20 mouse cellular contexts compared by ENCODE assay signal in the genomic region with DNA sequence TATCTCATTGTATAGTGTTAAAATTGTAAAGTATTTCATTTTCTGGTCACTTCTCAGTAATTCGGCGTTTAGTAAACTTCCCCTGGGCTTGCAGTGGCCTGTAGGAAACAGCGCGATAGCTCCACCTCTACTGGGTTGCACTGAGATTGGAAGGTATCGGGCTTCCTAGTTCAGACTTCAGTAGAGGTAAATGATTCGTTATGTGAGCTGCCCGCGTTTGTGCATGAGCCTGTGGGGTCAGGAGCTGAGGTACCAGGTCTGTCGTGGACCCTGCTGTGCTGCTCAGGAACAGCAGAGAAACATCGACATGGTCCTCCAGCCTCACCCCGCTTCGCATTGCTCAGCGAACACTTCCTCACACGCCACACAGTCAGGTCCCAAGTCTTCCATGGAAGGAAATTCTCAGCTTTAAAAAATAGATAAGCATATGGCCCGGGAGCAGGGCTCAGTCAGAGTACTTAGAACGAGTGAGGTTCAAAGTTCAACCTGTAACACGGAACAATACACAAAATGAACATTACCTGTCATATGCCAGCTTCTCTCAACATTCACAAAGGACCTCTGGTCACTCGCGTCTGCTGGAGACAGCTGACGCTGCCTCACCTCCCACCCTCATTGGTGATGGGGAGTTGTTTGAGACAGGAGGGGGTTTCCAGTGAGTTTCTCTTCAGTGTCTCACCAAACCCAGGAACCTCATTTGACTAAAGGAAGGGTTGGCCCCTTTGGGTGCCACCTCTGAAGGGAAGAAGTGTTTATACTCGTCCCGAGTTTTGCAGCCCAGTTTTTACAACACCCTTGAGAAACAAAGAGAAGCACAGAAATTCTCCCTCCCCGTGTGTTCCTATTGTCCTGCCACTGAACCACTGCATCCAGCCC. TPM values are rescaled to one million over a fixed set of nuclear protein-coding genes. Genes with fewer than 3 reads are reported as not detected.
A peak's percentile ranks its signal among the peaks of the same experiment; 100 is the strongest.
DNase-seq lines count a peak whose midpoint lies in the region; ATAC-seq and TF ChIP-seq lines count a peak whose summit lies in the region.
"Had no signal": no experiment of that assay in that cellular context is flagged by ENCODE, and none has a peak within 500 bp of the region (broad histone marks: within the 10 kb centered on the region; RNA-seq: fewer than 3 reads in every experiment).

No protein-coding gene starts in this region.

- WGBS in midbrain, embryonic 10.5 days: 81% methylated on average over 23 of the region's 23 CpGs
- WGBS in midbrain, embryonic 15.5 days: 78% methylated on average over 23 of the region's 23 CpGs
- 62% methylated on average over 23 of the region's 23 CpGs for WGBS in stomach, postnatal 0 days
- WGBS in forebrain, postnatal 0 days: 79% methylated on average over 23 of the region's 23 CpGs

- H3K9ac ChIP-seq in midbrain, embryonic 15.5 days: no peak overlapping the region
- no peak overlapping the region for H3K9ac ChIP-seq in stomach, postnatal 0 days (ENCODE audit: low read length)
- H3K9ac ChIP-seq in forebrain, postnatal 0 days: no peak overlapping the region
- H3K9ac ChIP-seq: forebrain, embryonic 12.5 days; hindbrain, embryonic 14.5 days had no signal

- no peak for TF ChIP-seq EP300 in stomach, postnatal 0 days (optimal IDR thresholded peaks at IDR 0.05)

- intact Hi-C loops in heart, postnatal 14 days (cut with DNase I): no loop called here

- peaks cover under 1% of the 10 kb centered on the region; the same call in 1 of the 2 replicates for H3K4me1 ChIP-seq in midbrain, embryonic 10.5 days
- peaks cover 3% of the 10 kb centered on the region; the same call in 1 of the 2 replicates for H3K4me1 ChIP-seq in midbrain, embryonic 15.5 days
- no peaks in the 10 kb centered on the region for H3K4me1 ChIP-seq in brown adipose tissue, adult 24 weeks (ENCODE audit: control insufficient read depth, insufficient read depth, insufficient read length, low read length)
- no peaks in the 10 kb centered on the region for H3K4me1 ChIP-seq in stomach, postnatal 0 days (replicated peaks; ENCODE audit: control insufficient read depth, insufficient read depth)
- no peaks in the 10 kb centered on the region; the same call in 1 of the 2 replicates for H3K4me1 ChIP-seq in forebrain, postnatal 0 days (ENCODE audit: insufficient read depth)

- H3K36me3 ChIP-seq in midbrain, embryonic 10.5 days: no peaks in the 10 kb centered on the region
- H3K36me3 ChIP-seq in midbrain, embryonic 15.5 days (replicated peaks): no peaks in the 10 kb centered on the region
- no peaks in the 10 kb centered on the region for H3K36me3 ChIP-seq in stomach, postnatal 0 days (ENCODE audit: control insufficient read depth, insufficient read depth, low read length)
- no peaks in the 10 kb centered on the region for H3K36me3 ChIP-seq in forebrain, postnatal 0 days (ENCODE audit: insufficient read depth)
- H3K36me3 ChIP-seq: forebrain, embryonic 12.5 days had no signal

- DNase-seq in midbrain, embryonic 10.5 days (ENCODE audit: low spot score): peak; percentile 9
- DNase-seq in skeletal muscle tissue, adult 2 months (ENCODE audit: low read depth, low spot score): peak; percentile 40
- DNase-seq in stomach, postnatal 0 days (ENCODE audit: low spot score): peak; percentile 44
- no peak for DNase-seq in forebrain, postnatal 0 days
- no peak for DNase-seq in heart, postnatal 14 days
- DNase-seq: cerebellum, postnatal 10 days; gastrocnemius, postnatal 25 days; kidney, adult 8-10 months; layer of hippocampus, postnatal 36 days; thymus, postnatal 36 days had no signal

- 0 out of 2 replicates have a peak, but pooled peaks cover 9% of the 10 kb centered on the region for H3K27me3 ChIP-seq in midbrain, embryonic 10.5 days (ENCODE audit: low read depth, poor library complexity, severe bottlenecking)
- H3K27me3 ChIP-seq in midbrain, embryonic 15.5 days (replicated peaks): no peaks in the 10 kb centered on the region
- H3K27me3 ChIP-seq in stomach, postnatal 0 days (ENCODE audit: control insufficient read depth, insufficient read depth, low read length): no peaks in the 10 kb centered on the region
- H3K27me3 ChIP-seq in forebrain, postnatal 0 days (ENCODE audit: insufficient read depth, low read length): no peaks in the 10 kb centered on the region

- no peak for TF ChIP-seq CTCF in stomach, postnatal 0 days (IDR thresholded peaks at IDR 0.05; ENCODE audit: low read depth)
- TF ChIP-seq CTCF in forebrain, postnatal 0 days (IDR thresholded peaks at IDR 0.05; ENCODE audit: low read depth): no peak

- H3K9me3 ChIP-seq in midbrain, embryonic 10.5 days (replicated peaks): no peaks in the 10 kb centered on the region
- no peaks in the 10 kb centered on the region for H3K9me3 ChIP-seq in midbrain, embryonic 15.5 days
- no peaks in the 10 kb centered on the region for H3K9me3 ChIP-seq in stomach, postnatal 0 days (ENCODE audit: control insufficient read depth, low read length)
- no peaks in the 10 kb centered on the region for H3K9me3 ChIP-seq in forebrain, postnatal 0 days (ENCODE audit: low read length)
- H3K9me3 ChIP-seq: forebrain, embryonic 12.5 days had no signal

- H3K4me2 ChIP-seq in midbrain, embryonic 15.5 days: no peak overlapping the region
- no peak overlapping the region for H3K4me2 ChIP-seq in stomach, postnatal 0 days (replicated peaks; ENCODE audit: low read depth)
- no peak overlapping the region for H3K4me2 ChIP-seq in forebrain, postnatal 0 days (ENCODE audit: low read depth)
- H3K4me2 ChIP-seq: forebrain, embryonic 12.5 days; hindbrain, embryonic 14.5 days had no signal

- ATAC-seq in midbrain, embryonic 15.5 days (replicated peaks): no peak
- peak; percentile 34; the same call in 1 of the 2 replicates for ATAC-seq in stomach, postnatal 0 days (ENCODE audit: low FRiP score, low TSS enrichment)
- no peak for ATAC-seq in forebrain, postnatal 0 days
- ATAC-seq: activated CD4-positive, CD25-positive, alpha-beta regulatory T cell, adult 4 months had no signal

- no peak overlapping the region for H3K4me3 ChIP-seq in midbrain, embryonic 10.5 days
- no peak overlapping the region for H3K4me3 ChIP-seq in midbrain, embryonic 15.5 days
- H3K4me3 ChIP-seq in brown adipose tissue, adult 24 weeks (ENCODE audit: insufficient read depth, low read depth, low read length): no peak overlapping the region
- H3K4me3 ChIP-seq in stomach, postnatal 0 days (ENCODE audit: low read depth, low read length): no peak overlapping the region
- no peak overlapping the region for H3K4me3 ChIP-seq in forebrain, postnatal 0 days (ENCODE audit: low read depth, low read length)
- H3K4me3 ChIP-seq: forebrain, embryonic 12.5 days had no signal

- no peak overlapping the region for H3K27ac ChIP-seq in midbrain, embryonic 10.5 days (replicated peaks)
- H3K27ac ChIP-seq in midbrain, embryonic 15.5 days: no peak overlapping the region
- 0 out of 2 replicates have a peak overlapping the region, but pooled peaks have one; percentile 21 for H3K27ac ChIP-seq in brown adipose tissue, adult 24 weeks (replicated peaks; ENCODE audit: low read depth, low read length)
- no peak overlapping the region for H3K27ac ChIP-seq in stomach, postnatal 0 days (replicated peaks)
- H3K27ac ChIP-seq in forebrain, postnatal 0 days (ENCODE audit: low read depth, low read length): no peak overlapping the region
- H3K27ac ChIP-seq: forebrain, embryonic 12.5 days; hindbrain, embryonic 14.5 days had no signal

RNA-seq across cellular contexts. Expression of gene H2-Eb1, which starts 4.7 kb away (rescaled TPM):
- 1.5 and 2.0 TPM in 2 replicates for polyA plus RNA-seq in midbrain, embryonic 10.5 days (2016; fragmentation: Nextera tagmentation; extraction: Ambion mirVana)
- 2.9 and 3.1 TPM in 2 replicates for polyA plus RNA-seq in midbrain, embryonic 15.5 days (2015; fragmentation: Nextera tagmentation; extraction: Ambion mirVana)
- polyA plus RNA-seq in brown adipose tissue, adult 24 weeks (2012; ENCODE audit: insufficient read depth, insufficient read length, missing spikeins): 93.0 and 109 TPM in 2 replicates
- 5.6 and 6.7 TPM in 2 replicates for polyA plus RNA-seq in stomach, postnatal 0 days (2015; fragmentation: Nextera tagmentation; extraction: Ambion mirVana)
- 1.5 and 2.1 TPM in 2 replicates for total RNA-seq in forebrain, postnatal 0 days (2014; rRNA removed)
- 2.5 and 2.7 TPM in 2 replicates for polyA plus RNA-seq in forebrain, postnatal 0 days (2015; fragmentation: Nextera tagmentation; extraction: Ambion mirVana)
- 10 to 100 TPM in 1 of 2 experiments, 1 to 10 TPM in 1; 5.8 to 11.8 TPM for total RNA-seq in heart, postnatal 14 days (2021)

RNA-seq across cellular contexts. Expression of gene H2-Aa, which starts 13.3 kb away (rescaled TPM):
- polyA plus RNA-seq in midbrain, embryonic 10.5 days (2016; fragmentation: Nextera tagmentation; extraction: Ambion mirVana): not detected in 2 replicates
- polyA plus RNA-seq in midbrain, embryonic 15.5 days (2015; fragmentation: Nextera tagmentation; extraction: Ambion mirVana): 0.30 and 0.61 TPM in 2 replicates
- polyA plus RNA-seq in brown adipose tissue, adult 24 weeks (2012; ENCODE audit: insufficient read depth, insufficient read length, missing spikeins): 181 and 183 TPM in 2 replicates
- polyA plus RNA-seq in stomach, postnatal 0 days (2015; fragmentation: Nextera tagmentation; extraction: Ambion mirVana): 6.8 and 8.2 TPM in 2 replicates
- total RNA-seq in forebrain, postnatal 0 days (2014; rRNA removed): 0.14 and 0.85 TPM in 2 replicates
- 0.59 and 0.73 TPM in 2 replicates for polyA plus RNA-seq in forebrain, postnatal 0 days (2015; fragmentation: Nextera tagmentation; extraction: Ambion mirVana)
- total RNA-seq in heart, postnatal 14 days (2021): 10 to 100 TPM in 1 of 2 experiments, 1 to 10 TPM in 1; 7.0 to 13.1 TPM
- polyA plus RNA-seq: forebrain, embryonic 12.5 days had no signal

RNA-seq across cellular contexts. Expression of gene H2-Eb2, which starts 24.5 kb away (rescaled TPM):
- polyA plus RNA-seq in midbrain, embryonic 10.5 days (2016; fragmentation: Nextera tagmentation; extraction: Ambion mirVana): not detected in 2 replicates
- polyA plus RNA-seq in midbrain, embryonic 15.5 days (2015; fragmentation: Nextera tagmentation; extraction: Ambion mirVana): 0.08 and 0.19 TPM in 2 replicates
- polyA plus RNA-seq in brown adipose tissue, adult 24 weeks (2012; ENCODE audit: insufficient read depth, insufficient read length, missing spikeins): not detected in 2 replicates
- polyA plus RNA-seq in stomach, postnatal 0 days (2015; fragmentation: Nextera tagmentation; extraction: Ambion mirVana): not detected in 2 replicates
- 0.15 TPM in 1 of 2 replicates, not detected in the other for total RNA-seq in forebrain, postnatal 0 days (2014; rRNA removed)
- polyA plus RNA-seq in forebrain, postnatal 0 days (2015; fragmentation: Nextera tagmentation; extraction: Ambion mirVana): 0.04 TPM in 1 of 2 replicates, not detected in the other
- total RNA-seq in heart, postnatal 14 days (2021): under 1 TPM in 1 of 2 experiments, not detected in 1; 0.10 TPM
- total RNA-seq: adrenal gland, postnatal 4 days; gastrocnemius, postnatal 25 days; heart, postnatal 25 days; layer of hippocampus, postnatal 36 days; left cerebral cortex, postnatal 36 days had no signal
- polyA plus RNA-seq: forebrain, embryonic 12.5 days had no signal

RNA-seq across cellular contexts. Expression of gene H2-Ab1, which starts 43.4 kb away (rescaled TPM):
- polyA plus RNA-seq in midbrain, embryonic 10.5 days (2016; fragmentation: Nextera tagmentation; extraction: Ambion mirVana): 8.3 and 11.1 TPM in 2 replicates
- 1.4 and 2.3 TPM in 2 replicates for polyA plus RNA-seq in midbrain, embryonic 15.5 days (2015; fragmentation: Nextera tagmentation; extraction: Ambion mirVana)
- 71.7 and 90.6 TPM in 2 replicates for polyA plus RNA-seq in brown adipose tissue, adult 24 weeks (2012; ENCODE audit: insufficient read depth, insufficient read length, missing spikeins)
- polyA plus RNA-seq in stomach, postnatal 0 days (2015; fragmentation: Nextera tagmentation; extraction: Ambion mirVana): 19.3 and 20.1 TPM in 2 replicates
- 0.38 and 2.0 TPM in 2 replicates for total RNA-seq in forebrain, postnatal 0 days (2014; rRNA removed)
- polyA plus RNA-seq in forebrain, postnatal 0 days (2015; fragmentation: Nextera tagmentation; extraction: Ambion mirVana): 1.8 and 2.1 TPM in 2 replicates
- 10 to 100 TPM in 1 of 2 experiments, 1 to 10 TPM in 1; 6.6 to 12.7 TPM for total RNA-seq in heart, postnatal 14 days (2021)

RNA-seq across cellular contexts. Expression of gene Btnl2, which starts 53.7 kb away (rescaled TPM):
- 0.04 TPM in 1 of 2 replicates, not detected in the other for polyA plus RNA-seq in midbrain, embryonic 10.5 days (2016; fragmentation: Nextera tagmentation; extraction: Ambion mirVana)
- polyA plus RNA-seq in midbrain, embryonic 15.5 days (2015; fragmentation: Nextera tagmentation; extraction: Ambion mirVana): not detected in 2 replicates
- polyA plus RNA-seq in brown adipose tissue, adult 24 weeks (2012; ENCODE audit: insufficient read depth, insufficient read length, missing spikeins): 0.67 TPM in 1 of 2 replicates, not detected in the other
- polyA plus RNA-seq in stomach, postnatal 0 days (2015; fragmentation: Nextera tagmentation; extraction: Ambion mirVana): 0.13 and 0.16 TPM in 2 replicates
- not detected in 2 replicates for total RNA-seq in forebrain, postnatal 0 days (2014; rRNA removed)
- not detected in 2 replicates for polyA plus RNA-seq in forebrain, postnatal 0 days (2015; fragmentation: Nextera tagmentation; extraction: Ambion mirVana)
- under 1 TPM; 0.27 to 0.33 TPM for total RNA-seq in heart, postnatal 14 days (2021)
- polyA plus RNA-seq: forebrain, embryonic 12.5 days; hindbrain, embryonic 14.5 days; liver, adult 2 months; neural tube, embryonic 14.5 days had no signal

Comparison
In these comparisons a context has a peak if more than half of its experiments do, and no peak if none do; other contexts are left out.
1. DNase-seq: peak in midbrain, embryonic 10.5 days (single experiment), skeletal muscle tissue, adult 2 months (single experiment) and stomach, postnatal 0 days (single experiment); none in forebrain, postnatal 0 days (single experiment) and heart, postnatal 14 days (0 of 2).
2. RNA of gene H2-Eb1, which starts 4.7 kb away (polyA plus RNA-seq): 93.0 to 109 TPM in brown adipose tissue, adult 24 weeks; 5.6 to 6.7 TPM in stomach, postnatal 0 days, 2.9 to 3.1 TPM in midbrain, embryonic 15.5 days, 2.5 to 2.7 TPM in forebrain, postnatal 0 days and 1.5 to 2.0 TPM in midbrain, embryonic 10.5 days; every median in the first group is over 10 times any median in the second.
3. RNA of gene H2-Aa, which starts 13.3 kb away (polyA plus RNA-seq): 181 to 183 TPM in brown adipose tissue, adult 24 weeks; 6.8 to 8.2 TPM in stomach, postnatal 0 days, 0.59 to 0.73 TPM in forebrain, postnatal 0 days, 0.30 to 0.61 TPM in midbrain, embryonic 15.5 days and not detected in midbrain, embryonic 10.5 days; every median in the first group is over 10 times any median in the second.